Mouse (Mus musculus) megakaryocyte, embryonic 14.5 days (primary cell): ENCODE measurements around the gene Acvr1. TPM values are rescaled to one million over a fixed set of nuclear protein-coding genes. Genes with fewer than 3 reads are reported as not detected.
A peak's percentile ranks its signal among the peaks of the same experiment; 100 is the strongest.

Experiments
- H3K27me3 ChIP-seq: replicated peaks from 2 replicates; pipeline ENCODE3; 2012; ENCODE audit warnings: inconsistent platforms
- H3K36me3 ChIP-seq: replicated peaks from 2 replicates; pipeline ENCODE3; 2012; ENCODE audit warnings: low read length, inconsistent platforms, mixed read lengths
- H3K4me1 ChIP-seq: 2 replicates; pipeline ENCODE4 v1.6.1; 2012; ENCODE audit warnings: inconsistent platforms
- H3K4me3 ChIP-seq: replicated peaks from 2 replicates; pipeline ENCODE3; 2012; ENCODE audit warnings: moderate library complexity, mild to moderate bottlenecking, inconsistent platforms
- H3K9me3 ChIP-seq: 2 replicates; pipeline ENCODE4 v1.6.1; 2012; ENCODE audit warnings: inconsistent platforms
- FLI1 ChIP-seq: IDR thresholded peaks from 2 replicates; pipeline ENCODE4 v1.6.1; 2012; ENCODE audit warnings: low read length, inconsistent platforms, mixed read lengths
- GATA1 ChIP-seq: IDR thresholded peaks from 3 replicates; pipeline ENCODE4 v1.6.1; 2012; ENCODE audit warnings: mixed read lengths, low read length, inconsistent platforms, borderline replicate concordance
- polyA plus RNA-seq: library from polyadenylated mRNA; stranded (reverse); fragments of >175 nt; gene quantifications from 2 replicates; pipeline ENCODE4 v1.2.3, GENCODE M21; 2012; ENCODE audit warnings: low replicate concordance; ENCODE audit not compliant: insufficient read depth

Gene Acvr1
- polyA plus RNA-seq, 1 experiment, result 0.63 TPM

GRCm38 (mm10) chr2:58595350-58595749, 28.4 kb upstream of the Acvr1 start:
- Histone ChIP-seq H3K36me3 (no peaks in the 10 kb centered on the region), H3K27me3 (no peaks in the 10 kb centered on the region), H3K9me3 (peaks cover 15% of the 10 kb centered on the region), H3K4me1 (no peaks in the 10 kb centered on the region), H3K4me3 (no peak overlapping the region)
- TF ChIP-seq GATA1, result no peak
- TF ChIP-seq FLI1, result no peak

GRCm38 (mm10) chr2:58590055-58590454, 23.1 kb upstream of the Acvr1 start:
- 0 out of 2 replicates have a peak, but pooled peaks cover 2% of the 10 kb centered on the region for H3K9me3 ChIP-seq
- no peaks in the 10 kb centered on the region for H3K4me1 ChIP-seq
- H3K27me3 ChIP-seq, result no peaks in the 10 kb centered on the region
- TF ChIP-seq GATA1 (no peak), FLI1 (no peak)
- H3K36me3 ChIP-seq, result no peaks in the 10 kb centered on the region
- no peak overlapping the region for H3K4me3 ChIP-seq

GRCm38 (mm10) chr2:58589637-58590036, 22.7 kb upstream of the Acvr1 start:
- Histone ChIP-seq H3K9me3 (0 out of 2 replicates have a peak, but pooled peaks cover 2% of the 10 kb centered on the region), H3K4me1 (no peaks in the 10 kb centered on the region), H3K27me3 (no peaks in the 10 kb centered on the region), H3K4me3 (no peak overlapping the region), H3K36me3 (no peaks in the 10 kb centered on the region)
- no peak for TF ChIP-seq GATA1
- TF ChIP-seq FLI1, result no peak

- no peaks in the 10 kb centered on the region for H3K27me3 ChIP-seq
- no peaks in the 10 kb centered on the region for H3K9me3 ChIP-seq
- no peaks in the 10 kb centered on the region for H3K4me1 ChIP-seq
- no peak overlapping the region for H3K4me3 ChIP-seq
- no peaks in the 10 kb centered on the region for H3K36me3 ChIP-seq
- TF ChIP-seq GATA1 (no peak), FLI1 (no peak)
These were observed 19.4 kb upstream of the Acvr1 start for GRCm38 (mm10) chr2:58586311-58586710.

- Histone ChIP-seq H3K4me1 (no peaks in the 10 kb centered on the region), H3K9me3 (no peaks in the 10 kb centered on the region), H3K27me3 (peaks cover 2% of the 10 kb centered on the region), H3K36me3 (no peaks in the 10 kb centered on the region), H3K4me3 (no peak overlapping the region)
- no peak for TF ChIP-seq FLI1
- no peak for TF ChIP-seq GATA1
These were observed 7.2 kb upstream of the Acvr1 start for GRCm38 (mm10) chr2:58574167-58574566.

GRCm38 (mm10) chr2:58568841-58569645, 2.1 kb upstream of the Acvr1 start:
- Histone ChIP-seq H3K4me3 (no peak overlapping the region), H3K27me3 (peaks cover 51% of the 10 kb centered on the region), H3K36me3 (no peaks in the 10 kb centered on the region), H3K9me3 (0 out of 2 replicates have a peak, but pooled peaks cover 3% of the 10 kb centered on the region), H3K4me1 (peaks cover 11% of the 10 kb centered on the region)
- TF ChIP-seq FLI1, result no peak
- TF ChIP-seq GATA1, result no peak

- no peak overlapping the region for H3K4me3 ChIP-seq
- peaks cover 11% of the 10 kb centered on the region for H3K4me1 ChIP-seq
- H3K27me3 ChIP-seq, result peaks cover 56% of the 10 kb centered on the region
- 0 out of 2 replicates have a peak, but pooled peaks cover 3% of the 10 kb centered on the region for H3K9me3 ChIP-seq
- no peaks in the 10 kb centered on the region for H3K36me3 ChIP-seq
- TF ChIP-seq GATA1 (no peak), FLI1 (no peak)
These were observed 1.1 kb upstream of the Acvr1 start for GRCm38 (mm10) chr2:58567866-58568719.

GRCm38 (mm10) chr2:58566410-58567065, 419 bp downstream of the Acvr1 start:
- 0 out of 2 replicates have a peak, but pooled peaks cover 3% of the 10 kb centered on the region for H3K9me3 ChIP-seq
- peaks cover 11% of the 10 kb centered on the region for H3K4me1 ChIP-seq
- TF ChIP-seq FLI1 (no peak), GATA1 (no peak)
- H3K27me3 ChIP-seq, result peaks cover 58% of the 10 kb centered on the region
- peak overlapping the region; percentile 93 for H3K4me3 ChIP-seq
- no peaks in the 10 kb centered on the region for H3K36me3 ChIP-seq

GRCm38 (mm10) chr2:58566049-58566409, 928 bp downstream of the Acvr1 start:
- no peak for TF ChIP-seq FLI1
- peaks cover 4% of the 10 kb centered on the region; the same call in 1 of the 2 replicates for H3K9me3 ChIP-seq
- no peaks in the 10 kb centered on the region for H3K36me3 ChIP-seq
- peaks cover 58% of the 10 kb centered on the region for H3K27me3 ChIP-seq
- H3K4me3 ChIP-seq, result peak overlapping the region; percentile 93
- H3K4me1 ChIP-seq, result peaks cover 11% of the 10 kb centered on the region
